Mouse (Mus musculus): ENCODE measurements at regions not wholly inside any gene's neighbourhood (a gene's known extent, or its start where the extent isn't known, plus 50 kb on each side); places are given as distances from the start of the nearest gene placed in this dataset.
"Not testable (repeated sequence)": the region's sequence is repeated elsewhere in the genome, so short reads cannot be mapped to it uniquely, and the experiment has no call there.

- ATAC-seq = no peak
- CTCF ChIA-PET = no interaction called here
- POLR2A ChIA-PET = interaction anchor here (0.6 kb wide), 1 partner anchor 186 kb away, joined by 3 read pairs; no protein-coding TSS in a partner anchor
- H3K27me3 ChIP-seq = peaks cover 6% of the 10 kb centered on the region
- in situ Hi-C loops (cut with MboI; ENCODE audit: low pct_unique_long_range_greater_than_20kb) = no loop called here
- DNase-seq (ENCODE audit: low read depth, low spot score) = no peak
- TF ChIP-seq CTCF (IDR thresholded peaks at IDR 0.05) = no peak
Measured at GRCm38 (mm10) chr8:96047686-96048085, 159.3 kb upstream of the Got2 start.

GRCm38 (mm10) chr8:96042335-96042734 lies 154.0 kb upstream of the Got2 start:
- no peak for DNase-seq (ENCODE audit: low read depth, low spot score)
- in situ Hi-C loops (cut with MboI; ENCODE audit: low pct_unique_long_range_greater_than_20kb) = no loop called here
- no peak for TF ChIP-seq CTCF (IDR thresholded peaks at IDR 0.05)
- peaks cover 5% of the 10 kb centered on the region for H3K27me3 ChIP-seq
- no peak for ATAC-seq
- POLR2A ChIA-PET = no interaction called here
- CTCF ChIA-PET = no interaction called here

GRCm38 (mm10) chr8:96040216-96040615 lies 151.9 kb upstream of the Got2 start:
- no peak for ATAC-seq

GRCm38 (mm10) chr8:96018742-96019141 lies 130.4 kb upstream of the Got2 start:
- CTCF ChIA-PET; in situ Hi-C loops (cut with MboI; ENCODE audit: low pct_unique_long_range_greater_than_20kb); ATAC-seq; H3K27me3 ChIP-seq; POLR2A ChIA-PET; DNase-seq (ENCODE audit: low read depth, low spot score): not testable (repeated sequence)

More at GRCm38 (mm10) chr8:96040216-96040615, 151.9 kb upstream of the Got2 start:
- no peak for TF ChIP-seq CTCF (IDR thresholded peaks at IDR 0.05)
- DNase-seq (ENCODE audit: low read depth, low spot score) = no peak
- in situ Hi-C loops (cut with MboI; ENCODE audit: low pct_unique_long_range_greater_than_20kb) = no loop called here
- POLR2A ChIA-PET = no interaction called here
- H3K27me3 ChIP-seq = peaks cover 15% of the 10 kb centered on the region
- CTCF ChIA-PET = no interaction called here

- no peak for ATAC-seq
Measured at GRCm38 (mm10) chr8:96012002-96012401, 123.7 kb upstream of the Got2 start.

GRCm38 (mm10) chr8:95991826-95992463 lies 103.6 kb upstream of the Got2 start:
- H3K27me3 ChIP-seq = peaks cover 41% of the 10 kb centered on the region
- DNase-seq (ENCODE audit: low read depth, low spot score) (no peak), ATAC-seq (no peak)
- no peak for TF ChIP-seq CTCF (IDR thresholded peaks at IDR 0.05)
- ChIA-PET POLR2A (no interaction called here), CTCF (no interaction called here)
- in situ Hi-C loops (cut with MboI; ENCODE audit: low pct_unique_long_range_greater_than_20kb) = no loop called here

More at GRCm38 (mm10) chr8:96012002-96012401, 123.7 kb upstream of the Got2 start:
- DNase-seq (ENCODE audit: low read depth, low spot score) = no peak
- in situ Hi-C loops (cut with MboI; ENCODE audit: low pct_unique_long_range_greater_than_20kb) = no loop called here
- ChIA-PET POLR2A (no interaction called here), CTCF (no interaction called here)
- peaks cover 3% of the 10 kb centered on the region for H3K27me3 ChIP-seq
- TF ChIP-seq CTCF (IDR thresholded peaks at IDR 0.05) = peak; percentile 24

- in situ Hi-C loops (cut with MboI; ENCODE audit: low pct_unique_long_range_greater_than_20kb) = no loop called here
- ATAC-seq = no peak
Measured at GRCm38 (mm10) chr8:95988616-95989380, 100.5 kb upstream of the Got2 start.

GRCm38 (mm10) chr8:95987011-95987440 lies 98.7 kb upstream of the Got2 start:
- in situ Hi-C loops (cut with MboI; ENCODE audit: low pct_unique_long_range_greater_than_20kb) = no loop called here
- ChIA-PET POLR2A (interaction anchor here (0.7 kb wide), 1 partner anchor 441 kb away, joined by 3 read pairs; no protein-coding TSS in a partner anchor), CTCF (no interaction called here)
- ATAC-seq (no peak), DNase-seq (ENCODE audit: low read depth, low spot score) (no peak)
- H3K27me3 ChIP-seq = peaks cover 51% of the 10 kb centered on the region
- TF ChIP-seq CTCF (IDR thresholded peaks at IDR 0.05) = no peak

More at GRCm38 (mm10) chr8:95988616-95989380, 100.5 kb upstream of the Got2 start:
- ChIA-PET CTCF (no interaction called here), POLR2A (no interaction called here)
- TF ChIP-seq CTCF (IDR thresholded peaks at IDR 0.05) = no peak
- peaks cover 50% of the 10 kb centered on the region for H3K27me3 ChIP-seq
- no peak for DNase-seq (ENCODE audit: low read depth, low spot score)

- DNase-seq (ENCODE audit: low read depth, low spot score) (no peak), ATAC-seq (no peak)
- ChIA-PET POLR2A (interaction anchor here (0.7 kb wide), 1 partner anchor 440 kb away, joined by 3 read pairs; no protein-coding TSS in a partner anchor), CTCF (no interaction called here)
- peaks cover 46% of the 10 kb centered on the region for H3K27me3 ChIP-seq
- in situ Hi-C loops (cut with MboI; ENCODE audit: low pct_unique_long_range_greater_than_20kb) = no loop called here
- no peak for TF ChIP-seq CTCF (IDR thresholded peaks at IDR 0.05)
Measured at GRCm38 (mm10) chr8:95986410-95986809, 98.1 kb upstream of the Got2 start.

- DNase-seq (ENCODE audit: low read depth, low spot score) (no peak), ATAC-seq (no peak)
- POLR2A ChIA-PET = no interaction called here
- TF ChIP-seq CTCF (IDR thresholded peaks at IDR 0.05) = no peak
- H3K27me3 ChIP-seq = peaks cover 40% of the 10 kb centered on the region
- in situ Hi-C loops (cut with MboI; ENCODE audit: low pct_unique_long_range_greater_than_20kb) = no loop called here
- CTCF ChIA-PET = no interaction called here
Measured at GRCm38 (mm10) chr8:95983690-95984089, 95.3 kb upstream of the Got2 start.

- ATAC-seq = no peak
- in situ Hi-C loops (cut with MboI; ENCODE audit: low pct_unique_long_range_greater_than_20kb) = no loop called here
Measured at GRCm38 (mm10) chr8:95980405-95980804, 92.1 kb upstream of the Got2 start.

More at GRCm38 (mm10) chr8:95980405-95980804, 92.1 kb upstream of the Got2 start:
- no peak for TF ChIP-seq CTCF (IDR thresholded peaks at IDR 0.05)
- no peak for DNase-seq (ENCODE audit: low read depth, low spot score)
- peaks cover 30% of the 10 kb centered on the region for H3K27me3 ChIP-seq
- CTCF ChIA-PET = no interaction called here
- POLR2A ChIA-PET = no interaction called here

Measured in Patski (cell line).